10 mouse cellular contexts compared by ENCODE assay signal in genomic region chr11:20460501-20460921, GRCm38 (mm10).
DNase-seq lines count a peak whose midpoint lies in the region; ATAC-seq and TF ChIP-seq lines count a peak whose summit lies in the region.
"Had no signal": no experiment of that assay in that cellular context is flagged by ENCODE, and none has a peak within 500 bp of the region (broad histone marks: within the 10 kb centered on the region; RNA-seq: fewer than 3 reads in every experiment).

No protein-coding gene starts in this region.

- 54% methylated on average over 7 of the region's 7 CpGs for WGBS in kidney, embryonic 16.5 days

- no peak for TF ChIP-seq POLR2A in brain, embryonic 14.5 days (IDR thresholded peaks at IDR 0.05; ENCODE audit: borderline replicate concordance, extremely low read depth, insufficient read depth, insufficient read length, poor library complexity, severe bottlenecking)

- H3K4me1 ChIP-seq in kidney, embryonic 16.5 days (ENCODE audit: insufficient read depth, low read length): peaks cover 34% of the 10 kb centered on the region

- no peak for TF ChIP-seq CTCF in brain, embryonic 14.5 days (IDR thresholded peaks at IDR 0.05; ENCODE audit: borderline replicate concordance, extremely low read depth, insufficient read depth, insufficient read length)
- TF ChIP-seq CTCF in left cerebral cortex, adult 2 months (IDR thresholded peaks at IDR 0.05): no peak

- no peaks in the 10 kb centered on the region for H3K27me3 ChIP-seq in kidney, embryonic 16.5 days (ENCODE audit: insufficient read depth, low read length)
- H3K27me3 ChIP-seq: neural tube, embryonic 13.5 days had no signal

- intact Hi-C loops in left cerebral cortex, adult 2 months (cut with DNase I): no loop called here

- ATAC-seq in kidney, embryonic 16.5 days (ENCODE audit: low FRiP score, low TSS enrichment): no peak

- peak overlapping the region; percentile 11; the same call in 1 of the 2 replicates for H3K27ac ChIP-seq in kidney, embryonic 16.5 days (ENCODE audit: low read length)
- H3K27ac ChIP-seq in left cerebral cortex, adult 2 months: 0 out of 2 replicates have a peak overlapping the region, but pooled peaks have one; percentile 24
- H3K27ac ChIP-seq: neural tube, embryonic 13.5 days had no signal

- H3K36me3 ChIP-seq in kidney, embryonic 16.5 days (ENCODE audit: insufficient read depth, low read length): no peaks in the 10 kb centered on the region
- H3K36me3 ChIP-seq: neural tube, embryonic 13.5 days had no signal

- peak; percentile 69 to 75 for DNase-seq in cerebellum, postnatal 10 days
- no peak for DNase-seq in cerebellum, adult 18-20 months
- DNase-seq in kidney, postnatal 14 days: no peak
- DNase-seq in brain, embryonic 14.5 days (ENCODE audit: low read depth): peak; percentile 69
- DNase-seq in left cerebral cortex, adult 2 months (ENCODE audit: extremely low spot score in 1 of 2, low spot score in 2 of 2): peak in 1 of 2 experiments; percentile 16
- no peak for DNase-seq in thymus, postnatal 10 days (ENCODE audit: low spot score in 2 of 2)
- DNase-seq in adrenal gland, postnatal 36 days: no peak
- DNase-seq: B cell, adult 2 months had no signal

- no peak overlapping the region for H3K4me2 ChIP-seq in kidney, embryonic 16.5 days (replicated peaks; ENCODE audit: low read depth, low read length)
- H3K4me2 ChIP-seq: neural tube, embryonic 13.5 days had no signal

- H3K4me3 ChIP-seq in kidney, embryonic 16.5 days (ENCODE audit: low read length): no peak overlapping the region
- H3K4me3 ChIP-seq in left cerebral cortex, adult 2 months: no peak overlapping the region
- H3K4me3 ChIP-seq: neural tube, embryonic 13.5 days had no signal

- H3K9ac ChIP-seq in kidney, embryonic 16.5 days (replicated peaks; ENCODE audit: low read length): 0 out of 2 replicates have a peak overlapping the region, but pooled peaks have one; percentile 1
- H3K9ac ChIP-seq: neural tube, embryonic 13.5 days had no signal

- no peaks in the 10 kb centered on the region for H3K9me3 ChIP-seq in kidney, embryonic 16.5 days (ENCODE audit: low read length)
- H3K9me3 ChIP-seq: neural tube, embryonic 13.5 days had no signal

Comparison
In these comparisons a context has a peak if more than half of its experiments do, and no peak if none do; other contexts are left out.
1. DNase-seq: peak in cerebellum, postnatal 10 days (2 of 2) and brain, embryonic 14.5 days (single experiment); none in cerebellum, adult 18-20 months (0 of 2), kidney, postnatal 14 days (single experiment), thymus, postnatal 10 days (0 of 2) and adrenal gland, postnatal 36 days (0 of 2).